Mouse (Mus musculus): ENCODE results near the gene Gprc5b.

The Gprc5b gene

DNA sequence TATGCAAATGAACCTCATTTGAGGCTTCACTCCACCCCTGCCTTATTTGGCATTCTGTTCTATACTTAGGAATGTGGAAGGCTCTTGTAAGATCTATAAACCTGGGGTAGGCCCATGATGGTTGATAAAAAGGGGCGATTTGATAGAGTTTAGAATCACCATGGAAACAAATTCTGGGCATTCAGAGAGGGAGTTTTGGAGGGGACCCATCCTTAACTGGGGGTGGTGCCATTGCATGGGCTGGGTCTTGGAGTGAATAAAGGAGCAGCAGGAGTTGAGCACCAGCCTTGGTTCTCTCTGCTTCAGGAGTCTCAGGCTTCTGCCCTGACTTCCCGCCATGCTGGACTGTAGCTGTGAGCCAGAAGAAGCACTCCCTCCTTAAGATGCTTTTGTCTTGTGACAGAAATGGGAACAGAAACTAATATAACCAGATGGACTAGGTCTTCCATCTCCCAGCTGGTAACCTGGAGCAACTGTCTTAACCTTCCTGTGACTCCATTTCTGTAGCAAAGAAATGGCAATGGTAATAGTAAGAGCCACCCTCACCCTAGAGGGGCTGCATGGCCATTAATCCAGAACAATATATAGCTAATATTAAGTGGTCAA is 46.2 kb downstream of the Gprc5b start:
- no peak for DNase-seq (ENCODE audit: low spot score)

DNA sequence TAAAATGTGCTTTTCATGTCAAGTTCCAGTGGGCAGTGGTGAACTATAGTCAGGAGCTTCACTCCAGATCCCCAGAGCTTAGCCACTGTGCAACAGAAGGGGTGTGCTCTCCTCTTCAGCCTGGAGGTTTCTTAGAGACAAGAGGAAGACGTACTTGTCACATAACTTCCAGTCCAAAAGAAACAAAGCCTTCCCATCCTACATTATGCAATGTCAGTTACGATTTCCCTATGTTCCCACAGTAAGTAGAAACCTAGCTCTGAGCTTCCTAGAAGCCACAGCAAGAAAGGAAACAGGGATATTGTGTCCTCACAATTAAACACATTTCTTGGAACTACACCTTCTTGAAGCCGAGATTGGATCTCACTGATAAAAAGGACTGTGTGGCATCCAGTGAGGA is 47.8 kb downstream of the Gprc5b start:
- DNase-seq (ENCODE audit: low spot score): no peak

DNA sequence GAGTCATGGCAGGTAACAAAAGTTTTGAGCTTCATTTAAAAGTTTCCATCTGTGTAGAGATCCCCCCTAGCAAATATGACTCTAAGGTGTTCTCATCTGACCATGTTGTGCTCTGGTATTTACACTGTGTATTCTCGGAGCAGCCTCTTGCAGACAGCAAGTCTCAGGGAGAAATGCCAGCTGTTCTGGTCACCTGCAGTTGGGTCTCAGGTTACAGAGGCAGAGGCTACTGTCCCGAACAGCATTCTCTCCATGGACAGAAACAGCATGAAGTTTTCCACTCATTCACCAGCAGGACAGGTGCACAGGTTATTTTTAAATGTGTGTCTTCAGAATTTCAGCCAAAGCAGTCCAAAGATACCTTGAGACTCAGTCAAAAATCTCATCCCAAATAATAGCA is 50.1 kb downstream of the Gprc5b start:
- DNase-seq (ENCODE audit: low spot score): peak; percentile 18

DNA sequence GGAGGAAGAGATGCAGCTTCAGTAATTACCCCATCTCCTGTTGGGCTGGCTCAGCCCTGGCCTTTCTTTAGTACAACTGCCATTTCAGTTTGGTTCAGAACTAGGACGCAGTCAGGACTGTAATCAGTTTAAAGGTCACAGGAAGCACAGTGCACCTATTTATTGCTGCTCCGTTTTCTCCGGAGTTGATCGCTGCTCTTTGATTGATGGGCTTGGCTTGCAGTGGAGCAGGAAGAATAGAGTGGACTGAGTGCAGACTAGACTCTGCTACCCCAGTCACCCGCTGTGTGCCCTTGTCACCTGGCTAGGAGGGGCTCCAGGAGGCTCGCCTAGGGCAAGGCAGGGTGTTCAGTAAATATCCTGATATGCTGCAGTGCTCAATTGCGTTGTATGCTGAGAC is 51.8 kb downstream of the Gprc5b start:
- DNase-seq (ENCODE audit: low spot score): no peak

DNA sequence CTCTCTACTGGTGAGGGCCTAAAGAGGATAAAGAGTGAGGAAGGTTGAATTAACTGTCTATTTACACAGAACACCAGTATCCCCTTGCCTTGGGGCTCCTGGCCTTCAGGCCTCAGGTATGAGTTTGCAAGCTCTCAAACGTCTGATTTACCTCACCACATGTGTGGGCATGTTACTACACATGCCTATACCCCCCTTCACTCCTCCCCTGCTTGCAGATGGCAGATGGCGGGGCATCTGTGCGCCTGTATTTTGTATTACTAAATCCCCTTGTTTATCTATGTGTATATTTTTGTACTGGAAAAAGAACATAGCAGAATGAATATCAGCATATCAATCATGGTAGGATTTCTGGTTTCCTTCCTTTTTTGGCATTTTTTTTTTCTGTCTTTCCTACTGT is 52.7 kb downstream of the Gprc5b start:
- DNase-seq (ENCODE audit: low spot score): no peak

DNA sequence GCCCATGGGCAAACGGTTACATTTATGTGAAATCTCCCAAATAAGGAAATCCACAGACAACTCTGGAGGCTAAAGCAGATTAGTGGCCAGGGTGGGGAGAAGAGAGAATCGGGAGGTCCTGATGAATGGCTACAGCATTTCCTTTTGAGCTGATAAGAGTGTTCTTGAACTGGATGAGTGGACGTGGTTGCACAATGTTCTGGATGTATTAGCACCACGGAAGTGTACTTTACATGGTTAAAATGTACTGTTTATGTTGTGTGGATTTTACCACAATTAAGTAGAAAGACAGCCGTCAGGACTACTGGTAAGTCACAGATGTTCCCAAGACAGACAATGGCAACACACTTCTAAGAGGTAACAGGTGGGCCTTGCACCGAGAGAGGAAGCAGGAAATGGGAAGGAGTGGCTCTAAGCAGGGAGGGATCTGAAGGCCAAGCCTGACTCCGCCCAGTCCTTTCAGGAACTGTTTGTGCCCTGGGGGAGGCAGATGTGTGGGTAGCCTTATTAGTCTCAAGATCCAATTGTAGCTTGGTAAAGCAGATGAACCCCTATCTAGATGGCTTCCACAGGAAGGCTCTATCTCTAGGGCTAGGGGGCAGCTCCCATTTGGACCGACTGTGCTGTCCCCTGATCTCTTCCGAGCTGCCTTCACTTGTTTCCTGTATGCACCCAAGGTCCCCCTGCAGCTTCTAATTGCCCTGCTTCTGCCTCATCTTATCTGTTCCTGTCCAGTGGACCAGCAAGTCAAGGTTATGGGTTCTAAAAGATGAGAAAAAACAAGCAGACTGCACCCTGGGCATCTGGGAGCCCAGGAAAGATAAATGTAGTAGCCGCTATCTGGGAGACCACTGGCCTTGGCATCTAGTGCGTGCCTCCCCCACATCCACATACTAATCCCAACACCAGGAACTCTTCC is 57.3 kb downstream of the Gprc5b start:
- DNase-seq (ENCODE audit: low spot score): no peak

DNA sequence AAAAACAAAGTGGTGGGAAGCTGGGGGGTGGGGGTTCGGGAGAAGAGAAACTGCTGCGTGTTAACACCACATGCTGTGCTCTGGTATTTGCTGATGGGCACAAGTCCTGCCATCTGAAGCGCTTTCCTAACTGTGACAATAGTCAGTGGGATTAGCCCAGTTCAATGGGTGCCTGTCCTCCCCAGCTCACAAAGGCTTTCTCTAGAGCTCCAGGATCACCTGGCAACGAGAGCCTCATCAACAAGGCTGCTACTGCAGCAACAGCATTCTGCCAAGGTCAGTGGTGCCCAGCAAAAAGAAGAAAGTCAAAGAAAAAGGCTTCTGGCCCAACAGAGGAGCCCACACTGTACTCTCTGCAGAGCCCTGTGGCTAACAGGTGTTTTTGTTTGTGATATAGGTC is 58.2 kb downstream of the Gprc5b start:
- no peak for DNase-seq (ENCODE audit: low spot score)

DNA sequence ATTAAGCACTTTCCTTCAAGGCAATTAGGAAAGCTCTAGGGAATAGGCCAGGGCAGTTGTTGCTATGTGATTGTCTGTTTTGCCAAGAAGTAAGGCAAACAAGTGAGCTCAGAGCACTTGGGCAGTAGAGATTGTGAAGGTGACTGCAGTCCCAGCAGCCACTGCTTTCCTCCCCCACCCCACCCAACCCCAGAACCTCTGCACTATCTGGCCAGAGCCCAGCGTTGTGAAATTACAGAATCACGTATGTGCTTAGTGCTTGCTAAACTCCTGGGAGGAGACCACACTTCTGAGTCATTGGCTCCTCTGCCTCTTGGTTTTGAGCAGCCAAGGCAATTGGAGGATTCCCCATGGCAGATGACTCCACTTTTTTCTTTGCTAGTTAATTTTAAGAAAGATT is 59.7 kb downstream of the Gprc5b start:
- no peak for DNase-seq (ENCODE audit: low spot score)

DNA sequence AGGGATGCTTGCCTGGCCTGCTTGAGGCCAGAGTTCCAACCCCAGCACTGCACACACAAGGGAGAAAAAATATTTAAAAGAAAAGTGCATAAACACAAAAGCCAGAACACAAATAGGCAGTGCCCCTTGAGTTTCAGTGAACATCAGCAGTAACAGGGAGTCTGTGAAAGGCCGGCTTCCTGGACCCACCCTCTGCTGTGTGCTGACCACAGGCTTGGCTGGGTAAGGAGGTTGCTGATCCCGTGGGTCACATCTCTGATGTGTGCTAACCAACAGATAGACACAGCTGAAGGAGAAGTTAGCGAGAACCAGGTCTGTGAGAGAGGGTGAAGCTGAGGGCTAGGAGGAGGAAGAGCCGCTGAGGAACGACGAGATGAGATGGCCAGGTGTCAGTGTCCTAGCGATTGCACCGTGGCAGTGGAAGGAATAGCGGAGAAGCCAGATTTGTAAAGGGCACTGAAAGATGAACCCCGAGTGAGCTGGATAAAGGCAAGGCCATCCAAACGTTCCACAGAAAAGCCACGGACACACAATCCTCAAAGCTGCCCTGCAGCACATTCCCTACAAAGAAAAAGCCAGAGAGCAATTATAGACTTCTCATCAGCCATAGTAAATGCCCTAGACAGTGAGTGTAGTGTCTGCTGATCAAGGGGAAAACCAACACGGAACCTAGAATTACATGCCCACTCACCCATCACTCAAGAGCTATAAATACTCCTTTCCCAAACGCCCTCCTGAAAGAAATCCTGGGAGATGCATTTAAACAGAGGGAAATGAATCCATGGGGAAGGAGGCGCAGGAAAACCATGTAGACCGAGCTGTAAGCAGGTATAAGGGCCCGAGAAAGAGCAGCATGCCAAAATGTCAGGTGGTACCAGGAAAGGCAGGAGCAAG is 63.3 kb downstream of the Gprc5b start:
- no peak for DNase-seq (ENCODE audit: low spot score)

DNA sequence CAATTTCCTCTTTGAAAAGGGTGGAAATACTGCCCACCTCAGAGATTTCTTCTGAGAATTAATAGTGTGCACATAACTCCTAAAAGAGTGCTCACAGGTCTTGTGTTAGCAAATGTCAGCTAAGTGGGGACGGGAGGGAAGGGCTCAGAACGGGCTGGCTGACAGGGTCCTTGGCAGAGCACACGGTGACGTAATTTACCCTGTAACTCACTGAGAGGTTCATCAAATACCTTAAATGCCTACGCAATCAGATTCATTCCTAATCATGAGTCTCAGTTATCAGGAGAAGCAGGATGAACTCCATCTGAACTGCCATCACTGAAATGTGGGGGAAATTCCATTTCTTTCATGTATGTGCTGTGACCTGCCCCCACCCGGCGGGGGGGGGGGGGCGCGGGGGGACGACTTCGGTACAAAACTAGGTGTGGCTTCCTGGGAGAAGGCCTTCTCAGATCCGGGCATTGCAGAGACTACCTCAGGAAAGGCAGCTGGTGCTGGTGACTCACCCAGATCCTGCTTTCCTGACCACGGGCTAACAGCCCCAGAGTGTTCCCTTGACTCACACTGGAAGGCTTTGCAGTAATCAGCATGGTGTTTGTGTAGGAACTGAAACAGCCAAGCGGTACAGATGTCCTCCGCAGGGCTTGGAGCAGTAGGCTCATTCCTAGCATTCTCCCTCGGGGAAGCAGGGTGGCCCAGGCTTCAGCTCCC is 65.3 kb downstream of the Gprc5b start:
- peak; percentile 15 for DNase-seq (ENCODE audit: low spot score)

DNA sequence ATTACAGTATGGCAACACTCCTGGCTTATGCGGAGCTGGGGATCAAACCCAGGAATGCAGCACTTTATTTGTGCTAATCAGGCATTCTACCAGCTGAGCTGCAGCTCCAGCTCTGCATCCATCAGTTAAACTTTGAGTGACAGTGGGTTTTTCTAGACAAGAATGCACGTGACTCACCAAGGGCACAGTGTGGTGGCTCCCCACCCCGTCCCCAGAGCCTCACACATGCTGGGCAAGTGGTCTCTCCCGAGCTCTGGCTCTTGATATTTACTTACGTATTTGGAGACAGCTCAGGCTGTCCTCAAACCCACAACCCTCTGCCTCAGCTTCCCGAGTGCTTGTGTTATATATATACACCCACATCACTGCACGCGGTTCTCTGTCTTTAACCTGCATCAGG is 66.1 kb downstream of the Gprc5b start:
- no peak for DNase-seq (ENCODE audit: low spot score)

DNA sequence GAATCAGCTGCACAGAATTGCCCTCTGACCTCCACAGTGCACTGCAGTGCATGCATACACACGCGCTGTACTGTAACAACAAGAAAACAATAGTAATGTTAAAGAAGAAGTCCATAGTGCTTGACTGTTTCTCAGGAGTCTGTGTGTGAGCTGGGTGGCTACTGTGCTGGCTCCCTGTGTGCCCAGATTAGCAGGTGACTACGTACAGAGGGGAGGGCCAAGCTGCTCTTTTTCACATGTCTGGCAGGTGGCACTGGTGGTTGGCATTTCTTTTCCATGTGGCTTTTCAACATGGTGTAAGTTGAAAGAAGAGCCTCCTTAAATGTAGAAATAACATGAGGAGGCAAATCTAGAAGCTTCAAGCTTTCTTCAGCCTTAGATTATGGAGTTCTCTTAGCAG is 66.7 kb downstream of the Gprc5b start:
- no peak for DNase-seq (ENCODE audit: low spot score)

DNA sequence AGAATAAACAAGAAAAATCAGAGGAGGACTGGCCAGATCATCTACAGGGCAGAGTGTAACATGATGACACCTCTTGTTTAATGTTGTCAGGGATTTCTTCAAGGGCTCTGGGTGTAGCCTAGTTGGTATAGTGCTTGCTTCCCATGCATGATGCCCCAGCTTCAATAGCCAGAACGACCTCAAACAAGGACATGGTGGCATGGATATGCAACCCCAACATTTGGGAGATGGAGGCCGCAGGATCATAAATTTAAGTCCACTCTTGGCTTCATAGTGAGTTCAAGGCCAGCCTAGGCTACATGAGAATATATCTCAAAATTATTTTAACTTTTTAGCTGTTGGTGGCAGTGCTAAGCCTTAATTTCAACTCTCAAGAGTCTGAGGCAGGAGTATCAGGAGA is 67.7 kb downstream of the Gprc5b start:
- no peak for DNase-seq (ENCODE audit: low spot score)

DNA sequence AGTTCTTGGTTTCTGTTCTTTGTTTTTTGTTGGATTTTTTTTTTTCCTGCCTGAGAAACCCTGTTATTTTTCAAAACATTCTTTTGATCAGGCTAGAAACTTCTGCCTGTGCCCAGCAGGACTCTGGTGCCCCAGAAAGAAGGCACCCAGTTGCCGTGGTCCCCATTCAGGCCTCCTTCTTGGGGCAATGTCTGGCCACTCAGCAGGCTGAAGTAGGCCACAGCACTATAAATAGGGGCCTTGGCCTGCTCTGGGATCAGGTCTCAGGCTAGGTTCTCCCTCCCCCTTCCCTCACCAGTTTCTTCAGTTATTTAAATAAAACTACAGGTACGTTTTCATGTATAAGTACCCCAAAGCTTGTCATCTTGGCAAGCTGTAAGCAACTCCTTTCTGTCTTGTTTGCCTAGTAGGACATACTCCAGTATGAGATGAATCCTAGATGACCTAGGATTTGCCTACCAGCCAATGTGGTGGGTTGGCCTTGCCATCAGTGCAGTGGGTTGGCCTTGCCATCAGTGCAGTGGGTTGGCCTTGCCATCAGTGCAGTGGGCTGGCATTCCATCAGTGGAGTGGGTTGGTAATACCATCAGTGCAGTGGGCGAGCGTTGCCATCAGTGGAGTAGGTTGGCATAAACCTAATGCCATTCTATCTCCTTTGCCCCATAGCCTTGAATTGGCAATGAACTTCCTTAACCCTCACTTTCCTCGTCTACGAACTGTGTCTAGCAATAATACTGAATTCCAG is 68.3 kb downstream of the Gprc5b start:
- no peak for DNase-seq (ENCODE audit: low spot score)

DNA sequence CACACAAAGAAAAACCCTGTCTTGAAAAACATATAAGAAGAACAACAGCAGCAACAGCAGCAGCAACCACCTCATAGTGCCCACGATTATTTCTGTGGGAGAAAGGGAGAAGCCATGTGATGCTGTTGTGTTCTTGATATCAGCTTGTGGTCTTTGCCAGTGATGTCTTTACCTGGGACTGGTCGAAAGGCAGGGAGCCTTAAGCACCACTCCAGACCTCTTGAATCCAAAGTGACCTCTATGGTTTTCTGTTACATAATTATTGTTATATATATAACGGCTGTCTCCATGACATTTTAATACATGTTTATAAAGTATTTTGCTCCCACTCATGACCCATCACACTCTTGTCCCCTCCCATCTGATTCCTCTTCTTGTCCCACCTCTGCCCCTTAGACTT is 69.5 kb downstream of the Gprc5b start:
- DNase-seq (ENCODE audit: low spot score): no peak

DNA sequence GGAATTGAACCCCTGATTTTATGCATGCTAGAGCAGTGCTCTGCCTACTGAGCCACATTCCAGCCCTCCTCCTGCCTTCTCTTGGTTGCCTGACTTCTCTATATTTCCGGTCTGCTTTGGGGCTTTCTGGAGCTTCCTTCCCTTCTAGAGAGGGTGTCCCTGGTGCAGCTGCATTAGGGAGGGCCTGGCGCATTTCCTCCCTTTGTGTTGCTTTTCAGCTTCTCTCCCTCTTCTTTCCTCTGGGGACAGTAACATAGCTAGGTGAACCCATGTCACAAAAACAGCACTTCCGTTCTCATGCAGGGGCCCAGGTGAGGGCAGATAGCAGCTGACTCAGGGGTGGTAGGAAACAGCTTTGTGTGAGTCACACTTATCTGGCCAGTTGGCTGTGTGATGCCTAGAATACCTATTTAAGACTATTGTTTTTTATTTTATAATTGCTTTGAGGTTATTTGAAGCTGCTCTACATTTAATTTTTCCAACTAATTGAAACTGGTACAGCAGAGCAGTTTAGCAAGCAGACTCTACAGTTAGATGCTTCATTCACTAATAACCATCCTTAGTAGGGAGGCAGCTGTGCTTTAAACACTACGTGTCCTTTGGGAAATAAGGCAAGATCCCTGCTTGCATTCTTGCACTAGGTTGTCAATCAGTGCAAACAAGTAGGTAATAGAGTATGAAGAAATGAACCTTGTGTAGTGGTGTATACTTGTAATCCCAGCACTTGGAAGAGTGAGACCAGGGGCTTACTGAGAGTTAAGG is 72.4 kb downstream of the Gprc5b start:
- DNase-seq (ENCODE audit: low spot score): no peak

All from embryo, embryonic 10.5 days (tissue).